Mouse (Mus musculus): ENCODE measurements around the gene Leo1. TPM values are rescaled to one million over a fixed set of nuclear protein-coding genes. Genes with fewer than 3 reads are reported as not detected.
"Not testable (repeated sequence)": the region's sequence is repeated elsewhere in the genome, so short reads cannot be mapped to it uniquely, and the experiment has no call there.

Gene Leo1
- polyA plus RNA-seq, 1 experiment from 2014 or later = 51.6 TPM

GRCm38 (mm10) chr9:75468297-75468696 is 27.0 kb downstream of the Leo1 start:
- no peaks in the 10 kb centered on the region for H3K27me3 ChIP-seq
- ATAC-seq (ENCODE audit: insufficient number of reproducible peaks, insufficient read depth, low FRiP score, low TSS enrichment, low read depth) = no peak
- 79% methylated on average over 14 of the region's 14 CpGs for WGBS
- H3K4me3 ChIP-seq (replicated peaks) = no peak overlapping the region
- H3K4me2 ChIP-seq = no peak overlapping the region
- no peak overlapping the region for H3K9ac ChIP-seq (replicated peaks)
- H3K27ac ChIP-seq = no peak overlapping the region
- H3K4me1 ChIP-seq (replicated peaks) = no peaks in the 10 kb centered on the region
- no peaks in the 10 kb centered on the region for H3K9me3 ChIP-seq
- peaks cover 60% of the 10 kb centered on the region for H3K36me3 ChIP-seq

DNA sequence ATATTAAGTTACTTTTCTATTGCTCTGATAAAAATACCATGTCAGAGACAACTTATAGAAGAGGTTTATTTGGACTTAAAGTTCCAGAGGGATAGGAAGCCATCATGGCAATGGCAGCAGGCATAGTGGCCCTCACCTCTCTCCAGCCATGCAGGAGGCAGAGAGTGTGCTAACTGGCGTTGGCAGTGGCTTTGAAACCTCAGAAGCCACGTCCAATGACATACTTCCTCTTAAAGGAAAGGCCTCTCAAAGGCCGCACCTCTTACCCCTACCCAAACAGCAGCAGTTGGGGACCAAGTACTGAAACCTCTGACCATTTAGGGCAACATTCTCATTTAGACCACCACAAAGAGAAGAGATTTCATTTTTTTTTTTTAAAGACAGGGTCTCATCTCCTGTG is 35.9 kb downstream of the Leo1 start:
- H3K27me3 ChIP-seq = no peaks in the 10 kb centered on the region
- H3K4me2 ChIP-seq = no peak overlapping the region
- no peak for ATAC-seq (ENCODE audit: insufficient number of reproducible peaks, insufficient read depth, low FRiP score, low TSS enrichment, low read depth)
- H3K4me3 ChIP-seq (replicated peaks) = no peak overlapping the region
- H3K4me1 ChIP-seq (replicated peaks) = no peaks in the 10 kb centered on the region
- no peak overlapping the region for H3K27ac ChIP-seq
- WGBS = 57% methylated on average over 3 of the region's 3 CpGs
- H3K9ac ChIP-seq (replicated peaks) = no peak overlapping the region
- peaks cover 17% of the 10 kb centered on the region; the same call in 1 of the 2 replicates for H3K36me3 ChIP-seq
- H3K9me3 ChIP-seq = 0 out of 2 replicates have a peak, but pooled peaks cover 8% of the 10 kb centered on the region

- peaks cover 11% of the 10 kb centered on the region; the same call in 1 of the 2 replicates for H3K36me3 ChIP-seq
- no peak overlapping the region for H3K27ac ChIP-seq
- H3K4me2 ChIP-seq = no peak overlapping the region
- H3K4me1 ChIP-seq (replicated peaks) = no peaks in the 10 kb centered on the region
- H3K9ac ChIP-seq (replicated peaks) = no peak overlapping the region
- WGBS = 64% methylated on average over 8 of the region's 8 CpGs
- H3K9me3 ChIP-seq = 0 out of 2 replicates have a peak, but pooled peaks cover 5% of the 10 kb centered on the region
- no peak overlapping the region for H3K4me3 ChIP-seq (replicated peaks)
- H3K27me3 ChIP-seq = no peaks in the 10 kb centered on the region
- no peak for ATAC-seq (ENCODE audit: insufficient number of reproducible peaks, insufficient read depth, low FRiP score, low TSS enrichment, low read depth)
Measured at GRCm38 (mm10) chr9:75479106-75479725, 37.9 kb downstream of the Leo1 start.

- Histone ChIP-seq H3K9me3 (no peaks in the 10 kb centered on the region), H3K4me1 (replicated peaks) (no peaks in the 10 kb centered on the region), H3K9ac (replicated peaks) (no peak overlapping the region), H3K27ac (no peak overlapping the region), H3K27me3 (no peaks in the 10 kb centered on the region), H3K36me3 (0 out of 2 replicates have a peak, but pooled peaks cover 3% of the 10 kb centered on the region), H3K4me3 (replicated peaks) (no peak overlapping the region), H3K4me2 (no peak overlapping the region)
- ATAC-seq (ENCODE audit: insufficient number of reproducible peaks, insufficient read depth, low FRiP score, low TSS enrichment, low read depth) = no peak
- 86% methylated on average over 5 of the region's 5 CpGs for WGBS
Measured at GRCm38 (mm10) chr9:75480536-75481075, 39.3 kb downstream of the Leo1 start.

GRCm38 (mm10) chr9:75485231-75485630 is 43.9 kb downstream of the Leo1 start:
- Histone ChIP-seq H3K27ac (no peak overlapping the region), H3K4me3 (replicated peaks) (no peak overlapping the region), H3K27me3 (no peaks in the 10 kb centered on the region), H3K4me2 (no peak overlapping the region), H3K9me3 (0 out of 2 replicates have a peak, but pooled peaks cover 3% of the 10 kb centered on the region), H3K36me3 (0 out of 2 replicates have a peak, but pooled peaks cover 3% of the 10 kb centered on the region), H3K9ac (replicated peaks) (no peak overlapping the region), H3K4me1 (replicated peaks) (no peaks in the 10 kb centered on the region)
- no peak for ATAC-seq (ENCODE audit: insufficient number of reproducible peaks, insufficient read depth, low FRiP score, low TSS enrichment, low read depth)
- WGBS = 84% methylated on average over 6 of the region's 6 CpGs

- not testable (repeated sequence) for H3K27me3 ChIP-seq; H3K4me3 ChIP-seq (replicated peaks); H3K27ac ChIP-seq; H3K9ac ChIP-seq (replicated peaks); H3K9me3 ChIP-seq; ATAC-seq (ENCODE audit: insufficient number of reproducible peaks, insufficient read depth, low FRiP score, low TSS enrichment, low read depth); H3K4me2 ChIP-seq; H3K36me3 ChIP-seq; H3K4me1 ChIP-seq (replicated peaks)
- 94% methylated on average over 7 of the region's 7 CpGs for WGBS
Measured at GRCm38 (mm10) chr9:75488255-75488654, 46.9 kb downstream of the Leo1 start.

- H3K36me3 ChIP-seq = peaks cover 27% of the 10 kb centered on the region
- no peak for ATAC-seq (ENCODE audit: insufficient number of reproducible peaks, insufficient read depth, low FRiP score, low TSS enrichment, low read depth)
- H3K4me1 ChIP-seq (replicated peaks) = no peaks in the 10 kb centered on the region
- WGBS = 83% methylated on average over 9 of the region's 9 CpGs
- no peaks in the 10 kb centered on the region for H3K9me3 ChIP-seq
- no peak overlapping the region for H3K9ac ChIP-seq (replicated peaks)
- no peak overlapping the region for H3K27ac ChIP-seq
- H3K27me3 ChIP-seq = no peaks in the 10 kb centered on the region
- H3K4me2 ChIP-seq = no peak overlapping the region
- no peak overlapping the region for H3K4me3 ChIP-seq (replicated peaks)
Measured at GRCm38 (mm10) chr9:75494407-75495005, 53.2 kb downstream of the Leo1 start.

GRCm38 (mm10) chr9:75495945-75496344 is 54.6 kb downstream of the Leo1 start:
- 86% methylated on average over 10 of the region's 10 CpGs for WGBS
- no peak overlapping the region for H3K4me3 ChIP-seq (replicated peaks)
- 0 out of 2 replicates have a peak overlapping the region, but pooled peaks have one; percentile 17 for H3K27ac ChIP-seq
- H3K27me3 ChIP-seq = no peaks in the 10 kb centered on the region
- no peak overlapping the region for H3K4me2 ChIP-seq
- no peak overlapping the region for H3K9ac ChIP-seq (replicated peaks)
- peaks cover 30% of the 10 kb centered on the region for H3K36me3 ChIP-seq
- H3K9me3 ChIP-seq = no peaks in the 10 kb centered on the region
- no peaks in the 10 kb centered on the region for H3K4me1 ChIP-seq (replicated peaks)
- no peak for ATAC-seq (ENCODE audit: insufficient number of reproducible peaks, insufficient read depth, low FRiP score, low TSS enrichment, low read depth)

DNA sequence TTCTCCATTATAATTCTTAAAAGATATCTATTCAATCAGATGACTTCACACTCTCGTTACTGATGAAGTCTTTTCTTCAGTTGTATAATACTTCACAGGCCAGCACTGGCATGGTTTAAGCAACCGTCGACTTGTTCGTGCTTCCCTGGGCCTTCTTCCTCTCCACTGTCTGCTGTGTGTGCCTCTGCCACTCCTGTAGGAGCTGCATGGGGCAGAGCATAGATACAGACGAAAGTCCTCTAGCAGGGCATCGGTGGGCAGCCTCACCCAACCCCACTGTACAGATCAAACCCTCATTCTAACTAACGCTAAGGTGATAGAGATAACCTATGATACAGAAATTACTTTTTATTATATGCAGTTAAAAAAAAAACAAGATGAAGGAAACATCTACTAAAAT is 57.2 kb downstream of the Leo1 start:
- Histone ChIP-seq H3K36me3 (peaks cover 53% of the 10 kb centered on the region), H3K27me3 (no peaks in the 10 kb centered on the region), H3K4me2 (no peak overlapping the region), H3K4me3 (replicated peaks) (no peak overlapping the region), H3K9ac (replicated peaks) (no peak overlapping the region), H3K27ac (no peak overlapping the region), H3K4me1 (replicated peaks) (no peaks in the 10 kb centered on the region), H3K9me3 (no peaks in the 10 kb centered on the region)
- no peak for ATAC-seq (ENCODE audit: insufficient number of reproducible peaks, insufficient read depth, low FRiP score, low TSS enrichment, low read depth)
- WGBS = 90% methylated on average over 7 of the region's 7 CpGs

- ATAC-seq (ENCODE audit: insufficient number of reproducible peaks, insufficient read depth, low FRiP score, low TSS enrichment, low read depth) = no peak
- Histone ChIP-seq H3K36me3 (peaks cover 79% of the 10 kb centered on the region), H3K9ac (replicated peaks) (no peak overlapping the region), H3K9me3 (no peaks in the 10 kb centered on the region), H3K4me2 (no peak overlapping the region), H3K4me3 (replicated peaks) (no peak overlapping the region), H3K27me3 (no peaks in the 10 kb centered on the region), H3K27ac (no peak overlapping the region), H3K4me1 (replicated peaks) (no peaks in the 10 kb centered on the region)
- WGBS = 90% methylated on average over 6 of the region's 6 CpGs
Measured at GRCm38 (mm10) chr9:75504311-75504710, 63.0 kb downstream of the Leo1 start.

- no peaks in the 10 kb centered on the region for H3K4me1 ChIP-seq (replicated peaks)
- ATAC-seq (ENCODE audit: insufficient number of reproducible peaks, insufficient read depth, low FRiP score, low TSS enrichment, low read depth) = no peak
- H3K4me3 ChIP-seq (replicated peaks) = no peak overlapping the region
- H3K27me3 ChIP-seq = no peaks in the 10 kb centered on the region
- H3K27ac ChIP-seq = no peak overlapping the region
- H3K9ac ChIP-seq (replicated peaks) = no peak overlapping the region
- no peaks in the 10 kb centered on the region for H3K9me3 ChIP-seq
- H3K36me3 ChIP-seq = peaks cover 72% of the 10 kb centered on the region
- H3K4me2 ChIP-seq = no peak overlapping the region
- WGBS = 91% methylated on average over 8 of the region's 8 CpGs
Measured at GRCm38 (mm10) chr9:75511236-75511939, 70.1 kb downstream of the Leo1 start.
